8 mouse cellular contexts compared by ENCODE assay signal in the genomic region with DNA sequence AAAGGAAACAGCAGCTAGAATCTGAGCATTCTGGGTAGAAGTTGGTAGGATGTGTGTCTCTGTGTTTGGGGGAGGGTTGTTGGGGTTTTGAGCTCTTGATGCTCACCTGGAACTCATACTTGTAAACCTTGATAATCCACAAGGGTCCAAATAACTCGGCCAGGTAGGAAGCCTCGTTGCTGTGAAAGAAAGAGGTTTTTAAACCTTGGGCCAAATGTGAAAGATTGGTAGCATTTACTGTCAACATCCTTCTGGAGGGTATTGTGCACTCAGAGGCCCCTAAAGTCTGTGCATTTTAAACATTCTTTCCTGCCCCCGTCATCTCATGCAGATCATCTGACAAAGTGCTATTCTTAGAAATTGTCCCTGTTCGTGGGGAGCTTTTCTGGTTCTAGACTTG. TPM values are rescaled to one million over a fixed set of nuclear protein-coding genes. Genes with fewer than 3 reads are reported as not detected.
DNase-seq lines count a peak whose midpoint lies in the region; ATAC-seq and TF ChIP-seq lines count a peak whose summit lies in the region.

A gene (plus strand): TSS at position 301 of the 400 bp plus-strand sequence.

- H3K4me3 ChIP-seq in liver, embryonic 11.5 days (ENCODE audit: low read depth, low read length): no peak within 1 kb of the TSS
- no peak within 1 kb of the TSS for H3K4me3 ChIP-seq in cortical plate, adult 2 months (ENCODE audit: insufficient read depth, low read length)
- H3K4me3 ChIP-seq in heart, embryonic 12.5 days: no peak within 1 kb of the TSS

- no peak within 1 kb of the TSS for H3K27ac ChIP-seq in liver, embryonic 11.5 days (ENCODE audit: low read depth, low read length)
- H3K27ac ChIP-seq in cortical plate, adult 2 months (ENCODE audit: insufficient read depth, low read length): no peak within 1 kb of the TSS
- peak within 1 kb of the TSS; percentile 79 for H3K27ac ChIP-seq in heart, embryonic 12.5 days (ENCODE audit: poor library complexity, severe bottlenecking)

- ATAC-seq in liver, embryonic 11.5 days (replicated peaks; ENCODE audit: low FRiP score): no peak
- ATAC-seq in heart, embryonic 12.5 days (ENCODE audit: insufficient number of reproducible peaks, low FRiP score): no peak
- no peak for ATAC-seq in monocyte, adult 5-6 weeks (replicated peaks; ENCODE audit: insufficient number of reproducible peaks, low FRiP score, low TSS enrichment, poor library complexity, severe bottlenecking)

- TF ChIP-seq CTCF in cortical plate, adult 2 months (IDR thresholded peaks at IDR 0.05; ENCODE audit: extremely low read depth, insufficient read depth, low read length): no peak

- H3K9ac ChIP-seq in liver, embryonic 11.5 days (ENCODE audit: low read depth, low read length): no peak within 1 kb of the TSS
- no peak within 1 kb of the TSS for H3K9ac ChIP-seq in heart, embryonic 12.5 days

- no peaks in the 10 kb centered on the region for H3K9me3 ChIP-seq in liver, embryonic 11.5 days (ENCODE audit: control insufficient read depth, low read length)
- no peaks in the 10 kb centered on the region for H3K9me3 ChIP-seq in heart, embryonic 12.5 days (replicated peaks)

- no peaks in the 10 kb centered on the region for H3K27me3 ChIP-seq in liver, embryonic 11.5 days (replicated peaks; ENCODE audit: control insufficient read depth, insufficient read depth, low read length)
- H3K27me3 ChIP-seq in heart, embryonic 12.5 days (replicated peaks): no peaks in the 10 kb centered on the region

- intact Hi-C loops in left cerebral cortex, postnatal 10 days (cut with DNase I): no loop called here

- DNase-seq in liver, embryonic 11.5 days (ENCODE audit: low spot score): no peak
- no peak for DNase-seq in liver
- no peak for DNase-seq in left cerebral cortex, postnatal 10 days (ENCODE audit: extremely low spot score in 1 of 2, low spot score in 2 of 2)
- no peak for DNase-seq in cerebellum, postnatal 10 days
- DNase-seq in urinary bladder, postnatal 36 days (ENCODE audit: low spot score in 2 of 2): no peak

- peaks cover 22% of the 10 kb centered on the region for H3K4me1 ChIP-seq in liver, embryonic 11.5 days (replicated peaks; ENCODE audit: control insufficient read depth, insufficient read depth, low read length)
- H3K4me1 ChIP-seq in cortical plate, adult 2 months (ENCODE audit: control insufficient read depth, insufficient read depth, low read length): peaks cover 1% of the 10 kb centered on the region; the same call in 1 of the 2 replicates
- H3K4me1 ChIP-seq in heart, embryonic 12.5 days (replicated peaks): peaks cover 40% of the 10 kb centered on the region

- no peak within 1 kb of the TSS for H3K4me2 ChIP-seq in liver, embryonic 11.5 days
- H3K4me2 ChIP-seq in heart, embryonic 12.5 days: peak within 1 kb of the TSS; percentile 34

- H3K36me3 ChIP-seq in liver, embryonic 11.5 days (ENCODE audit: control insufficient read depth, insufficient read depth, low read length): peaks cover 20% of the 10 kb centered on the region
- peaks cover 33% of the 10 kb centered on the region for H3K36me3 ChIP-seq in heart, embryonic 12.5 days

- TF ChIP-seq POLR2A in cortical plate, adult 2 months (IDR thresholded peaks at IDR 0.05; ENCODE audit: extremely low read depth, insufficient read depth, low read length): 0 out of 2 replicates have a peak, but pooled peaks have one; percentile 25

- 70% methylated on average over 4 of the region's 4 CpGs for WGBS in liver, embryonic 11.5 days
- 57% methylated on average over 4 of the region's 4 CpGs for WGBS in heart, embryonic 12.5 days

RNA-seq across cellular contexts. Expression of the gene that starts here (rescaled TPM):
- 146 and 164 TPM in 2 replicates for polyA plus RNA-seq in liver, embryonic 11.5 days (2014; fragmentation: Nextera tagmentation; extraction: Ambion mirVana)
- 26.5 and 29.9 TPM in 2 replicates for polyA plus RNA-seq in cortical plate, adult 2 months (2012; rRNA removed)
- polyA plus RNA-seq in heart, embryonic 12.5 days (2016; fragmentation: Nextera tagmentation; extraction: Ambion mirVana): 97.4 and 120 TPM in 2 replicates
- total RNA-seq in left cerebral cortex, postnatal 10 days (2021): 10 to 100 TPM; 23.7 to 25.8 TPM
- total RNA-seq in monocyte, adult 5-6 weeks (2017): 102 to 176 TPM (median 115 TPM) in 3 replicates
